8 mouse cellular contexts compared by ENCODE assay signal in the genomic region with DNA sequence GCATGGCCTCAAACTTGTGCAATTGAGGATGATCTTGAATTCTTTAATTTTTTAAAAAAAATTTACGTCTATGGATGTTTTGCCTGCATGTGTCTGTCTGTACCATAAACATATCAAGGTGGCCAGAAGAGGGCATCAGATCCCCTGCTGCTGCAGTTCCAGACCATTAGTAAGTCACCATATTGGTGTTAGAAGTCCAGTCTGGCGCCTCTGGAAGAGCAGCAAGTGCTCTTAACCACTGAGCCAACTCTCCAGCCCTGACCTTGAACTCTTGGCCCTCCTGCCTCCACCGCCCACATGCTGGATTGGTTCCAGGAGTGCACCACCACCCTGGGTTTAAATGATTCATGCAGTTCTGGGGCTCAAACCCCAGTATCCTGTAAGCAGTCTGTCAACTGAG. TPM values are rescaled to one million over a fixed set of nuclear protein-coding genes. Genes with fewer than 3 reads are reported as not detected.
DNase-seq lines count a peak whose midpoint lies in the region; ATAC-seq and TF ChIP-seq lines count a peak whose summit lies in the region.

No protein-coding gene starts in this region.

- no peak overlapping the region for H3K4me3 ChIP-seq in heart, postnatal 0 days (ENCODE audit: low read depth, low read length)
- H3K4me3 ChIP-seq in heart, embryonic 11.5 days (ENCODE audit: low read depth, low read length): no peak overlapping the region
- no peak overlapping the region for H3K4me3 ChIP-seq in embryonic fibroblast, embryonic 13.5 days (ENCODE audit: insufficient read depth, low read length)

- peak; percentile 63 for DNase-seq in heart, postnatal 0 days (ENCODE audit: low spot score)
- peak; percentile 5 for DNase-seq in thymus, postnatal 0 days (ENCODE audit: low spot score)
- DNase-seq in thymus, postnatal 36 days: no peak
- DNase-seq in lung, postnatal 36 days: peak; percentile 79
- DNase-seq in urinary bladder, adult 18-20 months (ENCODE audit: low spot score in 2 of 2): no peak
- no peak for DNase-seq in heart, postnatal 14 days

- no peaks in the 10 kb centered on the region for H3K36me3 ChIP-seq in heart, postnatal 0 days (replicated peaks; ENCODE audit: control insufficient read depth, insufficient read depth, low read length)
- no peaks in the 10 kb centered on the region for H3K36me3 ChIP-seq in heart, embryonic 11.5 days (ENCODE audit: control insufficient read depth, insufficient read depth, low read length)

- TF ChIP-seq POLR2A in embryonic fibroblast, embryonic 13.5 days (IDR thresholded peaks at IDR 0.05; ENCODE audit: low read depth, low read length): no peak

- WGBS in heart, postnatal 0 days: 49% methylated on average over 3 of the region's 3 CpGs
- WGBS in heart, embryonic 11.5 days (ENCODE audit: insufficient replicate concordance): 51% methylated on average over 3 of the region's 3 CpGs

- TF ChIP-seq CTCF in heart, postnatal 0 days (IDR thresholded peaks at IDR 0.05; ENCODE audit: low read depth): peak; percentile 56
- peak; percentile 36; the same call in 1 of the 2 replicates for TF ChIP-seq CTCF in embryonic fibroblast, embryonic 13.5 days (IDR thresholded peaks at IDR 0.05; ENCODE audit: borderline replicate concordance, insufficient read depth, low read length)

- intact Hi-C loops in heart, postnatal 14 days (cut with DNase I): loop anchor here (5.0 kb wide), 1 partner anchor 208 kb away; no protein-coding TSS in a partner anchor

- no peak overlapping the region for H3K4me2 ChIP-seq in heart, postnatal 0 days (ENCODE audit: low read depth, low read length)
- no peak overlapping the region for H3K4me2 ChIP-seq in heart, embryonic 11.5 days

- H3K27me3 ChIP-seq in heart, postnatal 0 days (ENCODE audit: control insufficient read depth, insufficient read depth, low read length): no peaks in the 10 kb centered on the region
- H3K27me3 ChIP-seq in heart, embryonic 11.5 days (ENCODE audit: control insufficient read depth, insufficient read depth, low read length): no peaks in the 10 kb centered on the region

- H3K27ac ChIP-seq in heart, postnatal 0 days (ENCODE audit: low read depth): no peak overlapping the region
- H3K27ac ChIP-seq in heart, embryonic 11.5 days (ENCODE audit: low read depth, low read length): no peak overlapping the region
- no peak overlapping the region for H3K27ac ChIP-seq in embryonic fibroblast, embryonic 13.5 days (ENCODE audit: insufficient read depth, low read length)

- H3K9me3 ChIP-seq in heart, postnatal 0 days (replicated peaks; ENCODE audit: control insufficient read depth, low read length): no peaks in the 10 kb centered on the region
- no peaks in the 10 kb centered on the region for H3K9me3 ChIP-seq in heart, embryonic 11.5 days (replicated peaks; ENCODE audit: control insufficient read depth, low read length)

- TF ChIP-seq EP300 in heart, postnatal 0 days (IDR thresholded peaks at IDR 0.05; ENCODE audit: low read depth): no peak

- H3K4me1 ChIP-seq in heart, postnatal 0 days (ENCODE audit: control insufficient read depth, insufficient read depth): no peaks in the 10 kb centered on the region
- H3K4me1 ChIP-seq in heart, embryonic 11.5 days (ENCODE audit: control insufficient read depth, insufficient read depth, low read length): no peaks in the 10 kb centered on the region
- 0 out of 2 replicates have a peak, but pooled peaks cover 4% of the 10 kb centered on the region for H3K4me1 ChIP-seq in embryonic fibroblast, embryonic 13.5 days (ENCODE audit: control insufficient read depth, insufficient read depth, low read length)

- no peak overlapping the region for H3K9ac ChIP-seq in heart, postnatal 0 days (replicated peaks; ENCODE audit: low read depth, low read length)
- no peak overlapping the region for H3K9ac ChIP-seq in heart, embryonic 11.5 days (ENCODE audit: low read depth, low read length)

- peak; percentile 53; the same call in 1 of the 2 replicates for ATAC-seq in heart, postnatal 0 days (ENCODE audit: insufficient read depth, low read depth)
- ATAC-seq in heart, embryonic 11.5 days (replicated peaks; ENCODE audit: insufficient number of reproducible peaks, low FRiP score, low TSS enrichment): no peak

RNA-seq across cellular contexts. Expression of a gene that starts 39.1 kb away (rescaled TPM):
- 12.2 and 19.7 TPM in 2 replicates for total RNA-seq in heart, postnatal 0 days (2014; rRNA removed; ENCODE audit: low replicate concordance)
- 12.8 and 15.6 TPM in 2 replicates for polyA plus RNA-seq in heart, postnatal 0 days (2015; fragmentation: Nextera tagmentation; extraction: Ambion mirVana)
- 6.0 and 8.9 TPM in 2 replicates for polyA plus RNA-seq in heart, embryonic 11.5 days (2014; fragmentation: Nextera tagmentation; extraction: Ambion mirVana)
- 5.6 and 6.2 TPM in 2 replicates for polyA plus RNA-seq in thymus, postnatal 0 days (2015; fragmentation: Nextera tagmentation; extraction: Ambion mirVana)
- 4.6 and 8.8 TPM in 2 replicates for polyA plus RNA-seq in embryonic fibroblast, embryonic 13.5 days (2011; ENCODE audit: insufficient read length, low read depth, missing spikeins)
- 10 to 100 TPM; 41.2 to 41.7 TPM for total RNA-seq in heart, postnatal 14 days (2021)

Comparison
In these comparisons a context has a peak if more than half of its experiments do, and no peak if none do; other contexts are left out.
1. DNase-seq: peak in heart, postnatal 0 days (single experiment), thymus, postnatal 0 days (single experiment) and lung, postnatal 36 days (single experiment); none in thymus, postnatal 36 days (0 of 2), urinary bladder, adult 18-20 months (0 of 2) and heart, postnatal 14 days (0 of 2).